Mouse (Mus musculus) liver, embryonic 15.5 days (tissue): ENCODE measurements at regions not wholly inside any gene's neighbourhood (a gene's known extent, or its start where the extent isn't known, plus 50 kb on each side); places are given as distances from the start of the nearest gene placed in this dataset.

ENCODE experiments used
- ATAC-seq: fragments of 200-750 bp; cut with Nextera tagmentation; 2 replicates; pipeline ENCODE4 v1.8.0; 2017; ENCODE audit warnings: moderate number of reproducible peaks, mild to moderate bottlenecking, moderate library complexity; ENCODE audit not compliant: insufficient read depth
- H3K27ac ChIP-seq: fragments of 300-500 bp; sonication (generic); replicated peaks from 2 replicates; pipeline ENCODE4 v1.5.1; 2015; ENCODE audit warnings: mild to moderate bottlenecking, inconsistent platforms
- H3K27me3 ChIP-seq: fragments of 300-500 bp; sonication (generic); 2 replicates; pipeline ENCODE4 v1.6.1; 2015; ENCODE audit warnings: mild to moderate bottlenecking, inconsistent platforms
- H3K36me3 ChIP-seq: fragments of 300-500 bp; sonication (generic); replicated peaks from 2 replicates; pipeline ENCODE4 v1.6.1; 2015; ENCODE audit warnings: moderate library complexity, mild to moderate bottlenecking, inconsistent platforms
- H3K4me1 ChIP-seq: fragments of 300-500 bp; sonication (generic); replicated peaks from 2 replicates; pipeline ENCODE4 v1.6.1; 2015; ENCODE audit warnings: inconsistent platforms
- H3K4me2 ChIP-seq: fragments of 300-500 bp; sonication (generic); 2 replicates; pipeline ENCODE4 v1.6.1; 2015; ENCODE audit warnings: moderate library complexity, mild to moderate bottlenecking, inconsistent platforms
- H3K4me3 ChIP-seq: fragments of 300-500 bp; sonication (generic); replicated peaks from 2 replicates; pipeline ENCODE4 v1.5.1; 2015; ENCODE audit warnings: mild to moderate bottlenecking, inconsistent platforms
- H3K9ac ChIP-seq: fragments of 300-500 bp; sonication (generic); 2 replicates; pipeline ENCODE4 v1.6.1; 2015; ENCODE audit warnings: moderate library complexity, mild to moderate bottlenecking, inconsistent platforms
- H3K9me3 ChIP-seq: fragments of 300-500 bp; sonication (generic); replicated peaks from 2 replicates; pipeline ENCODE4 v1.6.1; 2016; ENCODE audit warnings: inconsistent platforms
- WGBS: fragments of 180-500 bp; shearing (Covaris S2); methylation state at CpG from one replicate; pipeline ENCODE4 v1.1.7; 2015; ENCODE audit warnings: mixed read lengths; ENCODE audit not compliant: insufficient replicate concordance; 5-methylcytosine and 5-hydroxymethylcytosine counted together

DNA sequence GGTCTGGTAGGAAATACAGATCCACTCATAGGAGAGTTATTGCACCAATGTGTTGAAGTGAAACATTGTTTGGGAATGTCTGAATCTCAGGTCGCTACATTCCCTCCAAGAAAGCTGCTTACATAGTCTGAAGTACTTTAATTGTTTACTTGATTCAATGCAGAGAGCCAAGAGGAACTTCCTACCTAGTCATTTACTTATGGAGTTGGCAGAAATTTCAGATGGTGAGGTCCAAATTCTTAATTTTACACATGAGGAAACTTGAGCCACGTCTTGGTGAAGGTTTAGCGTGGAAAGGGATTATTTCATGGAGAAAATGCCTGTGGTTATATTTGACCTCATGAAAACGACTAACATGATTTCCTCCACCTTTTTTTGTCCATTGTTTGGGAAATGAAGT, 131.5 kb downstream of the Otol1 start:
- no peak overlapping the region for H3K9ac ChIP-seq
- H3K4me3 ChIP-seq = no peak overlapping the region
- H3K4me2 ChIP-seq = no peak overlapping the region
- no peak for ATAC-seq
- WGBS = 44% methylated on average over 4 of the region's 4 CpGs
- H3K36me3 ChIP-seq = no peaks in the 10 kb centered on the region
- H3K4me1 ChIP-seq = no peaks in the 10 kb centered on the region
- H3K27me3 ChIP-seq = no peaks in the 10 kb centered on the region
- no peak overlapping the region for H3K27ac ChIP-seq
- no peaks in the 10 kb centered on the region for H3K9me3 ChIP-seq

- Histone ChIP-seq H3K27ac (no peak overlapping the region), H3K4me1 (no peaks in the 10 kb centered on the region), H3K9ac (no peak overlapping the region), H3K27me3 (no peaks in the 10 kb centered on the region), H3K9me3 (no peaks in the 10 kb centered on the region), H3K4me3 (no peak overlapping the region), H3K4me2 (no peak overlapping the region), H3K36me3 (no peaks in the 10 kb centered on the region)
- no peak for ATAC-seq
- 36% methylated on average over 1 of the region's 1 CpGs for WGBS
These were observed 138.3 kb downstream of the Otol1 start for GRCm38 (mm10) chr3:70145728-70146127.

DNA sequence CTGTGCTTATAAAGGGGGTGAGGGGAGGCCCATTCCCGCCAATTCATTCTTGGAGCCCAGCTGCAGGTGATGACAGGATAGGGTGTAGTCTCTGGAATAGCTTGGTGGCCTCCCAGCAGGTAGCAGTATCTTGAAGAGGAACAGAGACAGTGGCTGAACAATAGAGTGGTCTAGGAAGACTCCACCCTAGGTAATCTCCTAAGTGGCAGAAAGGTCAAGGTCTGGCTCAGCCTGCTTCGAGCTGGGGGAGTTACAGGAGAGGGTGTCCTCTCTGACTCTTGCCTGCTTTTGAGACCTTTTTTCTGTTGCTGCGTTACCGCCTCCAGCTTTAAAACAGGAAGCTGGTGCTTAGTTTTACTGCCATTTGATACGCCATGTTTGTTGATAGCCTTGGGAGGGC, 143.7 kb downstream of the Otol1 start:
- Histone ChIP-seq H3K9me3 (no peaks in the 10 kb centered on the region), H3K9ac (no peak overlapping the region), H3K27ac (no peak overlapping the region), H3K4me3 (no peak overlapping the region), H3K4me2 (no peak overlapping the region), H3K27me3 (no peaks in the 10 kb centered on the region), H3K4me1 (no peaks in the 10 kb centered on the region), H3K36me3 (no peaks in the 10 kb centered on the region)
- ATAC-seq = no peak
- 51% methylated on average over 5 of the region's 5 CpGs for WGBS

DNA sequence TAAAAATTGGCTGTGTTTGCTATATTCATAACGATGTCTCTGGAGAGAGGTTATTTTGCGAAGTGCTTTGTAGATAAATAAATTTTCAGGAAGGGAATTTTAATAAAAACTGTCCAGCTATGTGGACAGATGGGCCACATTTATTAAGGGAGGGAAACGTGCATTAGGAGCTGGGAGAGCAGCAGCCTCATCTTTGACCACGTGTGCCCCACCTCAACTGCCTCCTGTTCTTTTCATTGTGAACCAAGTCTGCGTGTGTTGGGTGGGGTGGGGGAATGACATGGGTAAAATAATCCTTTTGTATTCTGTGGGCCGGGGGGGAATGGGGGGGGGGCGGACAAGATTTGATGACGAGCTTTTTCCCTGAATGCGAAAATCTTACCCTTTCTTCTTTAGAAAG, 152.6 kb downstream of the Otol1 start:
- Histone ChIP-seq H3K9ac (no peak overlapping the region), H3K9me3 (no peaks in the 10 kb centered on the region), H3K4me3 (no peak overlapping the region), H3K4me1 (no peaks in the 10 kb centered on the region), H3K27ac (no peak overlapping the region), H3K36me3 (no peaks in the 10 kb centered on the region), H3K4me2 (no peak overlapping the region), H3K27me3 (no peaks in the 10 kb centered on the region)
- WGBS = 65% methylated on average over 9 of the region's 9 CpGs
- ATAC-seq = no peak

- no peaks in the 10 kb centered on the region for H3K9me3 ChIP-seq
- 41% methylated on average over 4 of the region's 4 CpGs for WGBS
- no peaks in the 10 kb centered on the region for H3K27me3 ChIP-seq
- no peak overlapping the region for H3K9ac ChIP-seq
- H3K27ac ChIP-seq = no peak overlapping the region
- no peak overlapping the region for H3K4me2 ChIP-seq
- H3K4me3 ChIP-seq = no peak overlapping the region
- no peaks in the 10 kb centered on the region for H3K4me1 ChIP-seq
- no peak for ATAC-seq
- no peaks in the 10 kb centered on the region for H3K36me3 ChIP-seq
These were observed 164.3 kb downstream of the Otol1 start for GRCm38 (mm10) chr3:70171667-70172066.

DNA sequence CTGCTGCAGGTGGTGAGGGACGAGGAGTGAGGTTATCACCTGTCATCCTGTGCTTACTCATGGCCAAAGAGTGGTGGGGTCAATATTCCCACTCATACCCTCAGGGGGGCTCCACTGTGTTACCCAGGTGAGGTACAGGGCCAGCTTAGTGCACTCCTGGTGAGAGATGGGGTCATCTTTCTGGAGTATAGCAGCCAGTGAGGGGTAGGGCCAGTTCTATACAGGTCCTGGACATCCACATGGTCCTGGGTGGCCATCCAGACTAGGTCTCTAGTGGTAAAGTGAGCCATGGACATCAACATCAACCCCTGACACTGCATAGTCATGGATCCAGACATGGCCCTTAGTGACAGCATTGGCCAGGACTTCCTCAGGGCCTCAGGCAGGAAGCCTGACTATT, 169.0 kb downstream of the Otol1 start:
- H3K9ac ChIP-seq = no peak overlapping the region
- no peaks in the 10 kb centered on the region for H3K36me3 ChIP-seq
- ATAC-seq = no peak
- no peak overlapping the region for H3K27ac ChIP-seq
- no peaks in the 10 kb centered on the region for H3K4me1 ChIP-seq
- no peaks in the 10 kb centered on the region for H3K9me3 ChIP-seq
- WGBS = 52% methylated on average over 1 of the region's 1 CpGs
- H3K4me2 ChIP-seq = no peak overlapping the region
- H3K4me3 ChIP-seq = no peak overlapping the region
- no peaks in the 10 kb centered on the region for H3K27me3 ChIP-seq

- 43% methylated on average over 3 of the region's 3 CpGs for WGBS
- no peak for ATAC-seq
- no peak overlapping the region for H3K27ac ChIP-seq
These were observed 174.2 kb downstream of the Otol1 start for GRCm38 (mm10) chr3:70181611-70182010.

DNA sequence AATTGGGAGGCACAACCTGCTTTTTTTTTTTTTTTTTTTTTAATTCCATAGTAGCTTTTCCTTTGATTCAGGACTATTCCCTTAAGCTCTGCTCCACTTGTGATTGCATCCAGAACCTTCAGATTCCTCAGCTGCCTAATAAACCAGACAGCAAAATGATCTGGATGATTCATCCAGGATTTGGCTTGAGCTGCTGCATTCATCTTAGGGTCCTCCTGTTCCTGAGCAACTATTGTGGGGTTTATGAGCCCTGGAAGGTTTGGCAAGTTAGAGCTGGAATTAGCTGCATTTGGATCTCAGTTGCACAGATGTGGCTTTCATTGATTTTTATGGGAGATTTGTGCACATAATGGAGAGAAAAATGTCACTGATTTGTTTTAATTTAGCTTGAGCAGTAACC, 183.3 kb downstream of the Otol1 start:
- Histone ChIP-seq H3K27me3 (no peaks in the 10 kb centered on the region), H3K9me3 (no peaks in the 10 kb centered on the region)

More at GRCm38 (mm10) chr3:70181611-70182010, 174.2 kb downstream of the Otol1 start:
- Histone ChIP-seq H3K4me1 (no peaks in the 10 kb centered on the region), H3K27me3 (no peaks in the 10 kb centered on the region), H3K9me3 (no peaks in the 10 kb centered on the region), H3K9ac (no peak overlapping the region), H3K4me3 (no peak overlapping the region), H3K36me3 (no peaks in the 10 kb centered on the region), H3K4me2 (no peak overlapping the region)

DNA sequence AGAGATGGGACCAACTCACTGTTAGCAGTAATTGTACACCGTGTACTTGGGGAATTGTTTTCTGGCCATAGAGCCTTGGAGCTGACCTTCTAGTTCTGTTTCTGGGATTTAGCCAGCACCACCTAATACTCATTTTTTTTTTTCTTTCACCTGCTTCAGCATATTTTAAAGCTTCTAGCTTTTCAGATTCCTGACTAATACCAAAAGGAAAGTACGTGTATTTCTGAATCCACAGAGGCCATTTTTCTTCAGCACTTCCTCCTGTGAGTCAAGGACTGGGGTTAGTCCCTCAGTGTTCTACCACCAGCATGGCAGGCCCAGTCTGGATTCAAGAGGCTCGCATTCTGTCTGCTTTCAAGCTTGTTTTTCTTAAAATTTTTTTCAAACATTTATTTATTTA, 189.3 kb downstream of the Otol1 start:
- H3K9ac ChIP-seq = no peak overlapping the region
- no peaks in the 10 kb centered on the region for H3K36me3 ChIP-seq
- WGBS = 58% methylated on average over 3 of the region's 3 CpGs
- no peaks in the 10 kb centered on the region for H3K4me1 ChIP-seq
- no peak overlapping the region for H3K4me2 ChIP-seq
- ATAC-seq = no peak
- H3K27ac ChIP-seq = no peak overlapping the region
- H3K4me3 ChIP-seq = no peak overlapping the region
- H3K27me3 ChIP-seq = no peaks in the 10 kb centered on the region
- H3K9me3 ChIP-seq = no peaks in the 10 kb centered on the region

More for the DNA sequence above, 183.3 kb downstream of the Otol1 start:
- no peak overlapping the region for H3K4me2 ChIP-seq
- H3K4me1 ChIP-seq = no peaks in the 10 kb centered on the region
- no peaks in the 10 kb centered on the region for H3K36me3 ChIP-seq
- H3K4me3 ChIP-seq = no peak overlapping the region
- no peak for ATAC-seq
- no peak overlapping the region for H3K9ac ChIP-seq
- H3K27ac ChIP-seq = no peak overlapping the region

- Histone ChIP-seq H3K4me1 (no peaks in the 10 kb centered on the region), H3K36me3 (no peaks in the 10 kb centered on the region), H3K27ac (no peak overlapping the region), H3K9ac (no peak overlapping the region), H3K27me3 (no peaks in the 10 kb centered on the region), H3K4me2 (no peak overlapping the region), H3K9me3 (no peaks in the 10 kb centered on the region), H3K4me3 (no peak overlapping the region)
- 58% methylated on average over 3 of the region's 3 CpGs for WGBS
- no peak for ATAC-seq
These were observed 191.5 kb downstream of the Otol1 start for GRCm38 (mm10) chr3:70198890-70199289.

GRCm38 (mm10) chr3:70201334-70201943, 194.0 kb downstream of the Otol1 start:
- no peak overlapping the region for H3K4me2 ChIP-seq
- H3K27me3 ChIP-seq = no peaks in the 10 kb centered on the region
- no peaks in the 10 kb centered on the region for H3K36me3 ChIP-seq
- H3K9me3 ChIP-seq = no peaks in the 10 kb centered on the region
- ATAC-seq = no peak
- no peak overlapping the region for H3K27ac ChIP-seq
- 52% methylated on average over 3 of the region's 3 CpGs for WGBS
- no peak overlapping the region for H3K4me3 ChIP-seq
- no peaks in the 10 kb centered on the region for H3K4me1 ChIP-seq
- H3K9ac ChIP-seq = no peak overlapping the region

DNA sequence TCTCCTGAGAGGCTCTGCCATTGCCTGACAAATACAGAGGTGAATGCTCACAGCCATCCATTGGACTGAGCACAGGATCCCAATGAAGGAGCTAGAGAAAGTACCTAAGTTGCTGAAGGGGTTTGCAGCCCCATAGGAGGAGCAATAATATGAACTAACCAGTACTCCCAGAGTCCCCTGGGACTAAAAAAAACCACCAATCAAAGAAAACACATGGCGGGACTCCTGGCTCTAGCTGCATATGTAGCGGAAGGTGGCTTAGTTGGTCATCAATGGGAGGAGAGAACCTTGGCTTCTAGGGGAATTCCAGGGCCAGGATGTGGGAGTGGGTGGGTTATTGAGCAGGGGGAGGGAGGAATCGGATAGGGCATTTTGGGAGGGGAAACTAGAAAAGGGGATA, 207.8 kb downstream of the Otol1 start:
- no peak overlapping the region for H3K27ac ChIP-seq
- no peaks in the 10 kb centered on the region for H3K36me3 ChIP-seq
- H3K4me3 ChIP-seq = no peak overlapping the region
- no peak for ATAC-seq
- no peaks in the 10 kb centered on the region for H3K27me3 ChIP-seq
- no peaks in the 10 kb centered on the region for H3K4me1 ChIP-seq
- no peak overlapping the region for H3K9ac ChIP-seq
- no peaks in the 10 kb centered on the region for H3K9me3 ChIP-seq
- H3K4me2 ChIP-seq = no peak overlapping the region
- 60% methylated on average over 3 of the region's 3 CpGs for WGBS
